Mouse (Mus musculus) heart, postnatal 14 days (tissue): ENCODE data around the gene Psg19. TPM values are rescaled to one million over a fixed set of nuclear protein-coding genes. Genes with fewer than 3 reads are reported as not detected.
"Not testable (repeated sequence)": the region's sequence is repeated elsewhere in the genome, so short reads cannot be mapped to it uniquely, and the experiment has no call there.

ENCODE experiments used
- DNase-seq, 2 experiments: peaks; one replicate each; pipeline ENCODE4 v3.0.0; 2021 to 2022
- intact Hi-C: fragments of 180-260 bp; cut with DNase I; formaldehyde crosslinking; loops from one replicate; pipeline ENCODE4 v1.15.1; 2025
- long read RNA-seq, 2 experiments: library from polyadenylated mRNA; stranded (forward); transcript quantifications; one replicate each; pipeline ENCODE4 v2.0.0; 2021
- total RNA-seq, 2 experiments: library from RNA; stranded (reverse); gene quantifications; 2 replicates each; pipeline ENCODE4 v1.2.3; 2021

The Psg19 gene
- not detected for total RNA-seq
- long read RNA-seq, experiment 1: 0 reads
- long read RNA-seq, experiment 2: 0 reads

- no peak for DNase-seq
- intact Hi-C loops: no loop called here
Observed at GRCm38 (mm10) chr7:18798420-18798819, at the start of gene Psg19. Gene Psg19 (minus strand): TSS chr7:18798520.

GRCm38 (mm10) chr7:18844811-18845210 lies 46.5 kb upstream of the Psg19 start:
- peak in 1 of 2 experiments; percentile 9 for DNase-seq
- intact Hi-C loops: no loop called here

- intact Hi-C loops: no loop called here
- no peak for DNase-seq
Observed at GRCm38 (mm10) chr7:18841174-18841567, 42.9 kb upstream of the Psg19 start.

GRCm38 (mm10) chr7:18840386-18841173 lies 42.3 kb upstream of the Psg19 start:
- DNase-seq: peak; percentile 55 to 61
- intact Hi-C loops: no loop called here

GRCm38 (mm10) chr7:18839865-18840264 lies 41.5 kb upstream of the Psg19 start, which contains the start of gene Mill2:
Gene Mill2 (plus strand): TSS chr7:18839966.
- peak in 1 of 2 experiments; percentile 38 for DNase-seq
- intact Hi-C loops: no loop called here

- intact Hi-C loops: loop anchor here (2.0 kb wide), 1 partner anchor 41 kb away; no protein-coding TSS in a partner anchor
- DNase-seq: peak; percentile 34 to 36
Observed at GRCm38 (mm10) chr7:18832298-18832697, 34.0 kb upstream of the Psg19 start.

GRCm38 (mm10) chr7:18829545-18829944 lies 31.2 kb upstream of the Psg19 start:
- no peak for DNase-seq
- intact Hi-C loops: no loop called here

GRCm38 (mm10) chr7:18828592-18828991 lies 30.3 kb upstream of the Psg19 start:
- intact Hi-C loops: no loop called here
- DNase-seq: peak in 1 of 2 experiments; percentile 19

- intact Hi-C loops: no loop called here
- DNase-seq: no peak
Observed at GRCm38 (mm10) chr7:18827792-18828546, 29.6 kb upstream of the Psg19 start.

- intact Hi-C loops: no loop called here
- DNase-seq: no peak
Observed at GRCm38 (mm10) chr7:18821507-18821906, 23.2 kb upstream of the Psg19 start, which contains the start of gene Psg17. Gene Psg17 (minus strand): TSS chr7:18821607.

GRCm38 (mm10) chr7:18818301-18818700 lies 20.0 kb upstream of the Psg19 start:
- no peak for DNase-seq
- intact Hi-C loops: no loop called here

GRCm38 (mm10) chr7:18803526-18803925 lies 5.2 kb upstream of the Psg19 start:
- intact Hi-C loops: no loop called here

GRCm38 (mm10) chr7:18799129-18799528 lies 809 bp upstream of the Psg19 start:
- intact Hi-C loops: no loop called here
- DNase-seq: no peak

More at GRCm38 (mm10) chr7:18803526-18803925, 5.2 kb upstream of the Psg19 start:
- no peak for DNase-seq

GRCm38 (mm10) chr7:18790671-18791070 lies 7.6 kb downstream of the Psg19 start:
- DNase-seq: not testable (repeated sequence)
- intact Hi-C loops: loop anchor here (5.0 kb wide), 1 partner anchor 68 kb away; no protein-coding TSS in a partner anchor

- not testable (repeated sequence) for DNase-seq
- intact Hi-C loops: loop anchor here (5.0 kb wide), 1 partner anchor 34 kb away; no protein-coding TSS in a partner anchor
Observed at GRCm38 (mm10) chr7:18781301-18781700, 17.0 kb downstream of the Psg19 start.

GRCm38 (mm10) chr7:18779337-18779781 lies 19.0 kb downstream of the Psg19 start:
- intact Hi-C loops: no loop called here
- peak; percentile 5 to 6 for DNase-seq

GRCm38 (mm10) chr7:18762885-18763284 lies 35.4 kb downstream of the Psg19 start:
- intact Hi-C loops, DNase-seq: not testable (repeated sequence)

GRCm38 (mm10) chr7:18760152-18760551 lies 38.2 kb downstream of the Psg19 start:
- DNase-seq, intact Hi-C loops: not testable (repeated sequence)

GRCm38 (mm10) chr7:18749896-18750477 lies 48.3 kb downstream of the Psg19 start:
- peak; percentile 58 to 76 for DNase-seq
- intact Hi-C loops: loop anchor here (1.0 to 5.0 kb wide), 2 partner anchors 32 to 123 kb away; no protein-coding TSS in a partner anchor
